Mouse (Mus musculus): Measurements from ENCODE around the gene Bysl. TPM values are rescaled to one million over a fixed set of nuclear protein-coding genes. Genes with fewer than 3 reads are reported as not detected.
"Not testable (repeated sequence)": the region's sequence is repeated elsewhere in the genome, so short reads cannot be mapped to it uniquely, and the experiment has no call there.

Bysl gene
- polyA plus RNA-seq (2014; fragmentation: Nextera tagmentation; extraction: Ambion mirVana), result 29.6 and 30.4 TPM in 2 replicates

- H3K36me3 ChIP-seq (ENCODE audit: control insufficient read depth, insufficient read depth, low read length), result peaks cover 3% of the 10 kb centered on the region; the same call in 1 of the 2 replicates
- H3K27ac ChIP-seq (ENCODE audit: low read depth, low read length), result no peak within 1 kb of the TSS; the same call in 1 of the 2 replicates
- DNase-seq (ENCODE audit: low spot score, missing footprints), result peak; percentile 100
Measured at GRCm38 (mm10) chr17:47610849-47611660, at the start of gene Bysl, which contains the start of the genes Med20 and Gm20517. Gene Bysl, minus strand, starts transcription at chr17:47611492. Gene Med20, plus strand, starts transcription at chr17:47611582. Gene Gm20517, plus strand, starts transcription at chr17:47611589.

GRCm38 (mm10) chr17:47658741-47659243 lies 47.5 kb upstream of the Bysl start:
- Histone ChIP-seq H3K9me3 (ENCODE audit: control insufficient read depth, low read length) (no peaks in the 10 kb centered on the region), H3K27me3 (ENCODE audit: control insufficient read depth, insufficient read depth, low read length) (no peaks in the 10 kb centered on the region), H3K27ac (ENCODE audit: low read depth, low read length) (no peak overlapping the region), H3K4me1 (ENCODE audit: control insufficient read depth, insufficient read depth, low read length) (0 out of 2 replicates have a peak, but pooled peaks cover 2% of the 10 kb centered on the region), H3K9ac (ENCODE audit: low read length) (no peak overlapping the region), H3K4me2 (no peak overlapping the region), H3K36me3 (ENCODE audit: control insufficient read depth, insufficient read depth, low read length) (no peaks in the 10 kb centered on the region), H3K4me3 (ENCODE audit: low read depth, low read length) (no peak overlapping the region)
- DNase-seq (ENCODE audit: low spot score, missing footprints) (no peak), ATAC-seq (ENCODE audit: low FRiP score) (no peak)
- WGBS, result 87% methylated on average over 3 of the region's 3 CpGs

More at GRCm38 (mm10) chr17:47610849-47611660, at the start of gene Bysl, which contains the start of the genes Med20 and Gm20517:
- Histone ChIP-seq H3K9ac (ENCODE audit: low read length) (peak within 1 kb of the TSS; percentile 77), H3K4me3 (ENCODE audit: low read depth, low read length) (peak within 1 kb of the TSS; percentile 87), H3K4me1 (ENCODE audit: control insufficient read depth, insufficient read depth, low read length) (peaks cover 17% of the 10 kb centered on the region), H3K4me2 (peak within 1 kb of the TSS; percentile 92), H3K27me3 (ENCODE audit: control insufficient read depth, insufficient read depth, low read length) (no peaks in the 10 kb centered on the region), H3K9me3 (ENCODE audit: control insufficient read depth, low read length) (no peaks in the 10 kb centered on the region)
- ATAC-seq (ENCODE audit: low FRiP score), result peak; percentile 97
- WGBS, result under 1% methylated on average over 59 of the region's 59 CpGs

- H3K9ac ChIP-seq (ENCODE audit: low read length), result no peak overlapping the region
- H3K4me3 ChIP-seq (ENCODE audit: low read depth, low read length), result no peak overlapping the region
- H3K4me1 ChIP-seq (ENCODE audit: control insufficient read depth, insufficient read depth, low read length), result no peaks in the 10 kb centered on the region
- WGBS, result 84% methylated on average over 4 of the region's 4 CpGs
- no peaks in the 10 kb centered on the region for H3K9me3 ChIP-seq (ENCODE audit: control insufficient read depth, low read length)
- no peak overlapping the region for H3K4me2 ChIP-seq
- ATAC-seq (ENCODE audit: low FRiP score) (no peak), DNase-seq (ENCODE audit: low spot score, missing footprints) (no peak)
- H3K27me3 ChIP-seq (ENCODE audit: control insufficient read depth, insufficient read depth, low read length), result no peaks in the 10 kb centered on the region
- H3K27ac ChIP-seq (ENCODE audit: low read depth, low read length), result no peak overlapping the region
- H3K36me3 ChIP-seq (ENCODE audit: control insufficient read depth, insufficient read depth, low read length), result no peaks in the 10 kb centered on the region
Measured at GRCm38 (mm10) chr17:47657901-47658300, 46.6 kb upstream of the Bysl start.

- Histone ChIP-seq H3K4me3 (ENCODE audit: low read depth, low read length) (no peak overlapping the region), H3K9ac (ENCODE audit: low read length) (no peak overlapping the region), H3K27ac (ENCODE audit: low read depth, low read length) (no peak overlapping the region), H3K9me3 (ENCODE audit: control insufficient read depth, low read length) (no peaks in the 10 kb centered on the region), H3K4me2 (no peak overlapping the region), H3K36me3 (ENCODE audit: control insufficient read depth, insufficient read depth, low read length) (no peaks in the 10 kb centered on the region), H3K4me1 (ENCODE audit: control insufficient read depth, insufficient read depth, low read length) (peaks cover 4% of the 10 kb centered on the region; the same call in 1 of the 2 replicates), H3K27me3 (ENCODE audit: control insufficient read depth, insufficient read depth, low read length) (no peaks in the 10 kb centered on the region)
- DNase-seq (ENCODE audit: low spot score, missing footprints) (no peak), ATAC-seq (ENCODE audit: low FRiP score) (no peak)
- 78% methylated on average over 5 of the region's 5 CpGs for WGBS
Measured at GRCm38 (mm10) chr17:47655697-47656096, 44.4 kb upstream of the Bysl start.

- ATAC-seq (ENCODE audit: low FRiP score), result not testable (repeated sequence)
- WGBS, result 94% methylated on average over 8 of the region's 8 CpGs
Measured at GRCm38 (mm10) chr17:47654346-47654745, 43.1 kb upstream of the Bysl start.

GRCm38 (mm10) chr17:47651953-47652352 lies 40.7 kb upstream of the Bysl start:
- no peak overlapping the region for H3K9ac ChIP-seq (ENCODE audit: low read length)
- H3K9me3 ChIP-seq (ENCODE audit: control insufficient read depth, low read length), result no peaks in the 10 kb centered on the region
- no peak overlapping the region for H3K4me2 ChIP-seq
- no peaks in the 10 kb centered on the region for H3K27me3 ChIP-seq (ENCODE audit: control insufficient read depth, insufficient read depth, low read length)
- H3K27ac ChIP-seq (ENCODE audit: low read depth, low read length), result peak overlapping the region; percentile 48; the same call in 1 of the 2 replicates
- no peak overlapping the region for H3K4me3 ChIP-seq (ENCODE audit: low read depth, low read length)
- 72% methylated on average over 2 of the region's 2 CpGs for WGBS
- DNase-seq (ENCODE audit: low spot score, missing footprints) (no peak), ATAC-seq (ENCODE audit: low FRiP score) (no peak)
- H3K4me1 ChIP-seq (ENCODE audit: control insufficient read depth, insufficient read depth, low read length), result peaks cover 10% of the 10 kb centered on the region
- H3K36me3 ChIP-seq (ENCODE audit: control insufficient read depth, insufficient read depth, low read length), result no peaks in the 10 kb centered on the region

More at GRCm38 (mm10) chr17:47654346-47654745, 43.1 kb upstream of the Bysl start:
- not testable (repeated sequence) for H3K4me2 ChIP-seq; H3K27ac ChIP-seq (ENCODE audit: low read depth, low read length); H3K4me1 ChIP-seq (ENCODE audit: control insufficient read depth, insufficient read depth, low read length); H3K4me3 ChIP-seq (ENCODE audit: low read depth, low read length); DNase-seq (ENCODE audit: low spot score, missing footprints); H3K9me3 ChIP-seq (ENCODE audit: control insufficient read depth, low read length); H3K27me3 ChIP-seq (ENCODE audit: control insufficient read depth, insufficient read depth, low read length); H3K36me3 ChIP-seq (ENCODE audit: control insufficient read depth, insufficient read depth, low read length); H3K9ac ChIP-seq (ENCODE audit: low read length)

- no peaks in the 10 kb centered on the region for H3K27me3 ChIP-seq (ENCODE audit: control insufficient read depth, insufficient read depth, low read length)
- peak overlapping the region; percentile 61 for H3K27ac ChIP-seq (ENCODE audit: low read depth, low read length)
- ATAC-seq (ENCODE audit: low FRiP score), result 0 out of 2 replicates have a peak, but pooled peaks have one; percentile 33
- H3K9ac ChIP-seq (ENCODE audit: low read length), result peak overlapping the region; percentile 12; the same call in 1 of the 2 replicates
- no peaks in the 10 kb centered on the region for H3K36me3 ChIP-seq (ENCODE audit: control insufficient read depth, insufficient read depth, low read length)
- H3K4me3 ChIP-seq (ENCODE audit: low read depth, low read length), result no peak overlapping the region
- H3K9me3 ChIP-seq (ENCODE audit: control insufficient read depth, low read length), result no peaks in the 10 kb centered on the region
- DNase-seq (ENCODE audit: low spot score, missing footprints), result no peak
- peaks cover 10% of the 10 kb centered on the region for H3K4me1 ChIP-seq (ENCODE audit: control insufficient read depth, insufficient read depth, low read length)
- H3K4me2 ChIP-seq, result peak overlapping the region; percentile 7; the same call in 1 of the 2 replicates
- WGBS, result 43% methylated on average over 4 of the region's 4 CpGs
Measured at GRCm38 (mm10) chr17:47648966-47649365, 37.7 kb upstream of the Bysl start.

GRCm38 (mm10) chr17:47646683-47647082 lies 35.4 kb upstream of the Bysl start:
- ATAC-seq (ENCODE audit: low FRiP score) (no peak), DNase-seq (ENCODE audit: low spot score, missing footprints) (peak; percentile 94)
- no peaks in the 10 kb centered on the region for H3K9me3 ChIP-seq (ENCODE audit: control insufficient read depth, low read length)
- H3K4me2 ChIP-seq, result no peak overlapping the region
- peaks cover 6% of the 10 kb centered on the region for H3K4me1 ChIP-seq (ENCODE audit: control insufficient read depth, insufficient read depth, low read length)
- H3K27me3 ChIP-seq (ENCODE audit: control insufficient read depth, insufficient read depth, low read length), result no peaks in the 10 kb centered on the region
- H3K4me3 ChIP-seq (ENCODE audit: low read depth, low read length), result no peak overlapping the region
- H3K27ac ChIP-seq (ENCODE audit: low read depth, low read length), result no peak overlapping the region
- no peaks in the 10 kb centered on the region for H3K36me3 ChIP-seq (ENCODE audit: control insufficient read depth, insufficient read depth, low read length)
- 63% methylated on average over 1 of the region's 1 CpGs for WGBS
- no peak overlapping the region for H3K9ac ChIP-seq (ENCODE audit: low read length)

- DNase-seq (ENCODE audit: low spot score, missing footprints) (no peak), ATAC-seq (ENCODE audit: low FRiP score) (no peak)
- Histone ChIP-seq H3K9me3 (ENCODE audit: control insufficient read depth, low read length) (no peaks in the 10 kb centered on the region), H3K4me2 (no peak overlapping the region), H3K4me1 (ENCODE audit: control insufficient read depth, insufficient read depth, low read length) (peaks cover 6% of the 10 kb centered on the region; the same call in 1 of the 2 replicates), H3K4me3 (ENCODE audit: low read depth, low read length) (no peak overlapping the region), H3K27ac (ENCODE audit: low read depth, low read length) (no peak overlapping the region), H3K27me3 (ENCODE audit: control insufficient read depth, insufficient read depth, low read length) (no peaks in the 10 kb centered on the region), H3K36me3 (ENCODE audit: control insufficient read depth, insufficient read depth, low read length) (no peaks in the 10 kb centered on the region), H3K9ac (ENCODE audit: low read length) (no peak overlapping the region)
- WGBS, result 82% methylated on average over 2 of the region's 2 CpGs
Measured at GRCm38 (mm10) chr17:47642992-47643391, 31.7 kb upstream of the Bysl start.
